Mouse (Mus musculus) liver, embryonic 11.5 days (tissue): ENCODE results near the gene Ppp1r12a. TPM values are rescaled to one million over a fixed set of nuclear protein-coding genes. Genes with fewer than 3 reads are reported as not detected.
A peak's percentile ranks its signal among the peaks of the same experiment; 100 is the strongest.

Source experiments
- ATAC-seq: fragments of 200-750 bp; cut with Nextera tagmentation; replicated peaks from 2 replicates; pipeline ENCODE4 v1.8.0; 2017; ENCODE audit warnings: moderate number of reproducible peaks, mild to moderate bottlenecking, moderate TSS enrichment, moderate library complexity; ENCODE audit not compliant: low FRiP score
- DNase-seq: peaks from one replicate; pipeline ENCODE4 v3.0.0-alpha.2; 2017; ENCODE audit warnings: low spot score
- H3K27ac ChIP-seq: fragments of 300-500 bp; sonication (generic); 2 replicates; pipeline ENCODE4 v1.5.1; 2014; ENCODE audit warnings: mild to moderate bottlenecking, low read depth, low read length, control low read depth
- H3K27me3 ChIP-seq: fragments of 300-500 bp; sonication (generic); replicated peaks from 2 replicates; pipeline ENCODE4 v1.6.1; 2014; ENCODE audit warnings: low read length, mixed read lengths; ENCODE audit not compliant: control insufficient read depth, insufficient read depth
- H3K36me3 ChIP-seq: fragments of 300-500 bp; sonication (generic); 2 replicates; pipeline ENCODE4 v1.6.1; 2014; ENCODE audit warnings: mild to moderate bottlenecking, low read length, moderate library complexity, mixed read lengths; ENCODE audit not compliant: control insufficient read depth, insufficient read depth
- H3K4me1 ChIP-seq: fragments of 300-500 bp; sonication (generic); replicated peaks from 2 replicates; pipeline ENCODE4 v1.6.1; 2014; ENCODE audit warnings: low read length, mixed read lengths; ENCODE audit not compliant: control insufficient read depth, insufficient read depth
- H3K4me2 ChIP-seq: fragments of 300-500 bp; sonication (generic); 2 replicates; pipeline ENCODE4 v1.6.1; 2014; ENCODE audit warnings: mild to moderate bottlenecking, control low read depth, moderate library complexity
- H3K4me3 ChIP-seq: fragments of 300-500 bp; sonication (generic); 2 replicates; pipeline ENCODE4 v1.5.1; 2014; ENCODE audit warnings: low read depth, low read length, control low read depth
- H3K9ac ChIP-seq: fragments of 300-500 bp; sonication (generic); 2 replicates; pipeline ENCODE4 v1.6.1; 2014; ENCODE audit warnings: low read depth, low read length, control low read depth
- H3K9me3 ChIP-seq: fragments of 300-500 bp; sonication (generic); 2 replicates; pipeline ENCODE4 v1.6.1; 2016; ENCODE audit warnings: low read length, inconsistent platforms, mixed read lengths; ENCODE audit not compliant: control insufficient read depth
- WGBS: fragments of 180-500 bp; shearing (Covaris S2); extraction: QIAGEN DNeasy Blood & Tissue Kit; methylation state at CpG from one replicate; pipeline ENCODE4 v1.1.7; 2014; 5-methylcytosine and 5-hydroxymethylcytosine counted together
- polyA plus RNA-seq: library from polyadenylated mRNA; unstranded; fragments of >200 nt; fragmentation: Nextera tagmentation; extraction: Ambion mirVana; gene quantifications from 2 replicates; pipeline ENCODE4 v1.2.1, GENCODE M21; 2014

The Ppp1r12a gene
- polyA plus RNA-seq, 1 experiment from 2014 or later = 69.4 TPM

DNA sequence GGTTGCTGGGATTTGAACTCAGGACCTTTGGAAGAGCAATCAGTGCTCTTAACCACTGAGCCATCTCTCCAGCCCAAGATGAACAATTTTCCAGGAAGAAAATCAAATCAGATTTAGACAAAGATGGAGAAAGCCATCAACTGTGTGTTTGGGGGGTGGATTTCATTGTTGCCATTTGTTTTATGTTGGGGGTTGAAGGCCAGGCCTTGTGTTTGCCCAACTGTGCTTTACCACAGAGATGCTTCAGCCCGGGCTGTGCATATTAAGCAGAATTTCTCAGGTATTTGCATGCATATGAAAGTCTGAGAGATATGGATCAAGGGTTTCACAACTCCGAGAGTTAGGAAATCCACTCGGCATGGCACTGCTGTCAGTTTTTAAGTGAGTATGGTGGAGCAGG is 149.4 kb downstream of the Ppp1r12a start:
- no peaks in the 10 kb centered on the region for H3K9me3 ChIP-seq
- no peak overlapping the region for H3K9ac ChIP-seq
- no peak overlapping the region for H3K27ac ChIP-seq
- H3K4me1 ChIP-seq = no peaks in the 10 kb centered on the region; the same call in 1 of the 2 replicates
- 82% methylated on average over 3 of the region's 3 CpGs for WGBS
- H3K27me3 ChIP-seq = no peaks in the 10 kb centered on the region
- no peak overlapping the region for H3K4me3 ChIP-seq
- DNase-seq = no peak
- no peaks in the 10 kb centered on the region for H3K36me3 ChIP-seq
- H3K4me2 ChIP-seq = no peak overlapping the region
- no peak for ATAC-seq

DNA sequence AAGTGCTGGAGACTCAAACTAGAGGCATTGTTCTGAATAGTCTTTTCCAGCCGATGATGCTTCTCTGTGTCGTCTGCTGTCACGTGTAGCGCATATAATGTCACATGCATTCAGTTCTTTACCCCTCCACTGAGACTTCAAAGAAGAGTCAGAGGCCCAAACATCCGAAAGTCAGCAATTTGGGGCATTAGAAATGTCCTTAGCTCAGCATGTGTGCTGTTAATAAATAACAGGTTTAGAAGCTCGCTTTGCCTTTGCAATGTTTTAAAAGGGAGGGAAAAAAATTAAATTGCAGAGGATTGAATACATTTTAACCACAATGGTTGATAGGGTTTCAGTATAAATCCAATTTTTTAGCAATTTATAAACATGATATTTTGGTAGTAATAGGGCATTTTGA is 151.9 kb downstream of the Ppp1r12a start:
- Histone ChIP-seq H3K27me3 (no peaks in the 10 kb centered on the region), H3K36me3 (no peaks in the 10 kb centered on the region), H3K27ac (no peak overlapping the region), H3K9ac (no peak overlapping the region), H3K4me3 (no peak overlapping the region), H3K4me1 (no peaks in the 10 kb centered on the region; the same call in 1 of the 2 replicates), H3K4me2 (no peak overlapping the region), H3K9me3 (no peaks in the 10 kb centered on the region)
- no peak for ATAC-seq
- 79% methylated on average over 6 of the region's 6 CpGs for WGBS
- DNase-seq = no peak

DNA sequence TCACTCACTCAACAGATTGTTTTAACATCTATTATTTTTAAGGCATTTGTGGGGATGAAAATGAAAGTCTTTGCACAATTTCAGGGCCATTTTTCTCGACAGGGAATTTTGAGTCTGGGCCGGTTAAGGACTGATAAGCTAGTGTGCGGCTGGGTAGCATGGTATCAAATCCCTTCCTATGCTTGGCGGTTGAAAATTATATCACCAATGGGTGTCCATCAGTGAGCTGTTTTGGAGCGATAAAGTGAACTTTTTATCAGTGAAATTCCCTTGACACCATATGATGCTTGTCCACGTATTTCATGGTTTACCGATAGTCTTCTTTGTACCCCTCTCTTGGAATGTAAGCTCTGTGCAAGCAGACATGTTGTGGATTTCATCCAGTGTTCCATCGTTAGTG is 152.4 kb downstream of the Ppp1r12a start:
- WGBS = 68% methylated on average over 8 of the region's 8 CpGs
- DNase-seq = no peak
- Histone ChIP-seq H3K4me2 (no peak overlapping the region), H3K4me1 (no peaks in the 10 kb centered on the region; the same call in 1 of the 2 replicates), H3K27ac (no peak overlapping the region), H3K36me3 (no peaks in the 10 kb centered on the region), H3K4me3 (no peak overlapping the region), H3K9ac (no peak overlapping the region), H3K9me3 (no peaks in the 10 kb centered on the region), H3K27me3 (no peaks in the 10 kb centered on the region)
- ATAC-seq = peak; percentile 79

DNA sequence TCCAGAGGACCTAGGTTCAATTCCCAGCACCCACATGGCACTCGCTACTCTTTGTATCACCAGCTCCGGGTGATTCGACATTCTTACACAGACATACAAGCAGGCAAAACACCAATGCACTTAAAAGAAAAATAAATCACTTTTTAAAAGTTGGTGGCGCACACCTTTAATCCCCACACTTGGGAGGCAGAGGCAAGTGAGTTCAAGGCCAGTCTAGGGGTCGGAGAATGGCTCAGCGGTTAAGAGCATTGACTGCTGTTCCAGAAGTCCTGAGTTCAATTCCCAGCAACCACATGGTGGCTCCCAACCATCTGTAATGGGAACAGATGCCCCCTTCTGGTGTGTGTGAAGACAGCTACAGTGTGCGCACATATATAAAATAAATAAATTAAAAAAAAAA is 153.2 kb downstream of the Ppp1r12a start:
- H3K4me1 ChIP-seq = no peaks in the 10 kb centered on the region; the same call in 1 of the 2 replicates
- H3K9me3 ChIP-seq = no peaks in the 10 kb centered on the region
- H3K9ac ChIP-seq = no peak overlapping the region
- H3K27ac ChIP-seq = no peak overlapping the region
- ATAC-seq (no peak), DNase-seq (no peak)
- no peak overlapping the region for H3K4me3 ChIP-seq
- no peaks in the 10 kb centered on the region for H3K27me3 ChIP-seq
- H3K36me3 ChIP-seq = no peaks in the 10 kb centered on the region
- H3K4me2 ChIP-seq = no peak overlapping the region
- 93% methylated on average over 7 of the region's 7 CpGs for WGBS

DNA sequence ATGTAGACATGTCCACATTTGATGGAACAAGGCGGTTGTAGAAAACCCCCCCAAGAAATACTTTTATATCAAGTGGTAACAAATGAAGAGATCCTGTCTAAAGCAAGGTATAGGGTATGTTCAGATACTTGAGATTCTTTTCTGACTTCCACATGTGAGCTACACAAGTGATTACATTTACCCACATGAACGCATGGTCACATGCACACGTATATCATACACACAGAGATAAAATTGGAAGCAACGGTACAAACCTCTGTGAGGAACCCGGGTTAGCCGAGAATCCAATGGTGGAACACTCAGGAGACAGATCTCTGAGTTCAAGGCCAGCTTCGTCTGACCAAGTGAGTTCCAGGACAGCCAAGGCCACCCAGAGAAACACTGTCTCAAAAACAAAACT is 166.4 kb downstream of the Ppp1r12a start:
- DNase-seq (no peak), ATAC-seq (no peak)
- no peaks in the 10 kb centered on the region for H3K36me3 ChIP-seq
- H3K9ac ChIP-seq = no peak overlapping the region
- H3K4me3 ChIP-seq = no peak overlapping the region
- H3K4me2 ChIP-seq = no peak overlapping the region
- H3K9me3 ChIP-seq = no peaks in the 10 kb centered on the region
- 83% methylated on average over 7 of the region's 7 CpGs for WGBS
- no peak overlapping the region for H3K27ac ChIP-seq
- H3K4me1 ChIP-seq = no peaks in the 10 kb centered on the region
- H3K27me3 ChIP-seq = peaks cover 6% of the 10 kb centered on the region

DNA sequence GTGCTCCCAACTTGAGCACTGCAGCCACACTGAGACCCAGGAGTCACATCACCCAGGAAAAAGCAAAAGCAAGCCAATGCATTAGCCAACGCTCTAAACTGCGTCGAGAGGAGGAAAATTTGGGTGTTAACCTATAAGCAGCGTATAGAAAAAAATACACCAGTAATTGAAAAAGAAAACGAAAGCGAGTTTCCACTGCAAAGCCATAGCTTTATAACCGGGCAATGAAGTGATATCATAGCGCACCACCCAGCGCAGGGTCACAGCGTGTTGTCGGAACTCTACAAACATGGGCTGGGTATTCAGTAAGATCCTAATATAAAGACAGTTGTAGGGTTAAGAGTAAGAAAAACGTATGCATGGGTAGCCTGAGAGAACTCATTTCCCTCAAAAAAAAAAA is 167.0 kb downstream of the Ppp1r12a start:
- 86% methylated on average over 12 of the region's 12 CpGs for WGBS
- H3K27ac ChIP-seq = no peak overlapping the region
- peaks cover 6% of the 10 kb centered on the region for H3K27me3 ChIP-seq

DNA sequence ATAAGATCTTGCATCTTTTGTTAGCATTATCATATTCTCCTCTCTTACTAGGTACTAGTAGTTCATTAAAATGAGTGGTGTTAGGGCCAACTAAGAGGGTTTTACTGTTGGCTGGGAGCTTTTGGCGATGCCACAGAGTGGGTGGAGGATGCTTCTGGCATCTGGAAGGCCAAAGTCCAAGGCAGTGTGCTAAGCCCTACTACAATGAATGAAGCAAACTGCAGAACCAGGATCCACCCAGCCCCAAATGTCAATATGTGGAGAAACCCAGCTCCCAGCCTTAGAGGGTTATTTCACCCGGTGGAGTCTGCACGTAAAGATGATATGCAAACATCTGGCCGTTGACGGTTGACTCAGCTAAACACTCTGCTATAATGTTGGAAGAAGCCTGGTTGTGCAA is 167.8 kb downstream of the Ppp1r12a start:
- no peak overlapping the region for H3K9ac ChIP-seq
- H3K27ac ChIP-seq = no peak overlapping the region
- DNase-seq (no peak), ATAC-seq (no peak)
- no peaks in the 10 kb centered on the region; the same call in 1 of the 2 replicates for H3K4me1 ChIP-seq
- H3K4me2 ChIP-seq = no peak overlapping the region
- no peaks in the 10 kb centered on the region for H3K36me3 ChIP-seq
- 76% methylated on average over 5 of the region's 5 CpGs for WGBS
- no peak overlapping the region for H3K4me3 ChIP-seq
- H3K27me3 ChIP-seq = peaks cover 6% of the 10 kb centered on the region
- no peaks in the 10 kb centered on the region for H3K9me3 ChIP-seq

More for the DNA sequence above, 167.0 kb downstream of the Ppp1r12a start:
- no peaks in the 10 kb centered on the region for H3K9me3 ChIP-seq
- no peaks in the 10 kb centered on the region for H3K36me3 ChIP-seq
- DNase-seq (no peak), ATAC-seq (no peak)
- no peak overlapping the region for H3K9ac ChIP-seq
- no peak overlapping the region for H3K4me3 ChIP-seq
- no peaks in the 10 kb centered on the region; the same call in 1 of the 2 replicates for H3K4me1 ChIP-seq
- H3K4me2 ChIP-seq = no peak overlapping the region

DNA sequence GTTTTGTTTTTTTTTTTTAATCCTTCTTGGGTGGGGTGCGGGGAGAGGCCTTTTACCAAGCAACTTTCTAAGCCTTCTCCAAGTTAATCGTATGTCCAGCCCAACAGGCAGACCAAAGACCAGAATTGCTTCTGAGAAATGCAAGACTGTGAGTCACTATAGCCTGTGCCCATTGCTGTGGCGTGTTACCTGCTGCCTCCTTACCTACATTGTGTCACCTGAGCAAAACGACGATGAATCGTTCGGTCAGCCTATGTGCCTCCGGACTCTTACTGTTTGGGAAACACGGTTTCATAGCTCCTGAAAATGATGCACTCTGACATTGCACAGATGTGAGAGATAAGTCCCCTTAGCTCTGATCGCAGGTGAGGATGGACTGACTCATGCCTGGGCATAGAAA is 169.0 kb downstream of the Ppp1r12a start:
- H3K4me2 ChIP-seq = peak overlapping the region; percentile 93
- H3K9ac ChIP-seq = no peak overlapping the region
- 0 out of 2 replicates have a peak, but pooled peaks cover under 1% of the 10 kb centered on the region for H3K36me3 ChIP-seq
- DNase-seq = no peak
- WGBS = 15% methylated on average over 10 of the region's 10 CpGs
- H3K4me1 ChIP-seq = no peaks in the 10 kb centered on the region; the same call in 1 of the 2 replicates
- H3K9me3 ChIP-seq = no peaks in the 10 kb centered on the region
- H3K4me3 ChIP-seq = peak overlapping the region; percentile 79; the same call in 1 of the 2 replicates
- peaks cover 6% of the 10 kb centered on the region for H3K27me3 ChIP-seq
- ATAC-seq = no peak
- no peak overlapping the region for H3K27ac ChIP-seq

DNA sequence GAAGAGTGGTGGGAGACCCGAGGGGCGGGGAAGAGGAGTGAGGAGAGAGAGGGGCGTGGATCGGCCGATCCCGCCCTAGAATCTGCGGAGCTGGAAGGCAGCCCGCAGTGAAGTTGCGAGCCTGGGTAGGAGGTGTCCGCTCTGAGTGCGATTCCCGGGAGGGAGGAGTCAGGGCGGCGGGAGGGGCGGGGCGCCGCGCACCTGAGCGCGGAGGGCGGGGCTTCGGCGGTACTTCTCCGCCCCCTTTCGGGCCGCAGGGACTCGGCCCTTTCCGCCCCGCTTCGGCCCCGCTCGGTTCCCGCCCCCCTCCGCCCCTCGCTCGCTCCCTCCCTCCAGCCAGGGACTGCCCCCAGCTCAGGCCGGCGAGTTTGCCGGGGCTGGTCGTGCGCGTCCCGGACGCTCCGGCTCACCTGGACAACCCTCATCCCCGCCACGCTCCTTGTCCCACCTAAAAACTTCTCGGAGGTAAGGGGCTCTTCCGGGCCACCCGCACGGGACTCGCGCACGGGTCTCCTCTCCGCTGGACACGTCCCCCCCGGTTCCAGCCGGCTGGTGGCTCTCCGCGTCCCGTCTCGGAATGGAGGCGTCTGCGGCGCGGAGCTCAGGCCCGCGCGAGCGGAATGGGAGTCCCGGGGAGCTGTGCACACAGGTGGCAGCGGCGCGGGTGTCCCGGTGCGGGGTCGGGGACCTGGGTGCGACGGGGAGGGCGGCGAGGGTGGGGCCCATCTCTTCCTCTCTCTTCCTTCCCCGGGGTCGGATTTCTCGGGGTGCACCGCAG is 170.0 kb downstream of the Ppp1r12a start, which contains the start of gene Pawr:
Gene Pawr, plus strand, starts transcription at position 338 of the 778 bp plus-strand sequence.
- no peaks in the 10 kb centered on the region; the same call in 1 of the 2 replicates for H3K4me1 ChIP-seq
- peak; percentile 92 for ATAC-seq
- under 1% methylated on average over 67 of the region's 85 CpGs for WGBS

More for the DNA sequence above, 170.0 kb downstream of the Ppp1r12a start, which contains the start of gene Pawr:
- Histone ChIP-seq H3K4me2 (peak within 1 kb of the TSS; percentile 93), H3K36me3 (0 out of 2 replicates have a peak, but pooled peaks cover 2% of the 10 kb centered on the region), H3K9ac (peak within 1 kb of the TSS; percentile 82), H3K4me3 (peak within 1 kb of the TSS; percentile 79), H3K27me3 (peaks cover 6% of the 10 kb centered on the region), H3K9me3 (no peaks in the 10 kb centered on the region), H3K27ac (peak within 1 kb of the TSS; percentile 68)
- peak; percentile 88 for DNase-seq
